Mouse (Mus musculus) heart, postnatal 36 days (tissue): ENCODE data around the gene Tsen54. TPM values are rescaled to one million over a fixed set of nuclear protein-coding genes. Genes with fewer than 3 reads are reported as not detected.
A peak's percentile ranks its signal among the peaks of the same experiment; 100 is the strongest.
"Not testable (repeated sequence)": the region's sequence is repeated elsewhere in the genome, so short reads cannot be mapped to it uniquely, and the experiment has no call there.

Experiments
- DNase-seq, 2 experiments: peaks; one replicate each; pipeline ENCODE4 v3.0.0; 2021 to 2022
- intact Hi-C: fragments of 180-260 bp; cut with DNase I; formaldehyde crosslinking; loops from one replicate; pipeline ENCODE4 v1.15.1; 2025
- microRNA-seq, 2 experiments: library from miRNA; unstranded; fragments of <30 nt; microRNA quantifications; one replicate each; pipeline ENCODE4 v1.2.0; 2021; ENCODE audit warnings: borderline number of aligned reads in 2 of 2
- total RNA-seq, 2 experiments: library from RNA; stranded (reverse); gene quantifications; 2 replicates each; pipeline ENCODE4 v1.2.3; 2021

Tsen54 gene
- total RNA-seq, 2 experiments from 2014 or later: 8.7 to 9.7 TPM

- no peak for DNase-seq
- intact Hi-C loops: no loop called here
Observed at GRCm38 (mm10) chr11:115854674-115855073, 40.1 kb downstream of the Tsen54 start.

- intact Hi-C loops, DNase-seq: not testable (repeated sequence)
Observed at GRCm38 (mm10) chr11:115857146-115857545, 42.6 kb downstream of the Tsen54 start.

GRCm38 (mm10) chr11:115857936-115858335, 43.4 kb downstream of the Tsen54 start:
- intact Hi-C loops: loop anchor here (2.0 kb wide), 2 partner anchors 33 to 43 kb away; partner anchors contain the start of genes Llgl2 and Tsen54

DNA sequence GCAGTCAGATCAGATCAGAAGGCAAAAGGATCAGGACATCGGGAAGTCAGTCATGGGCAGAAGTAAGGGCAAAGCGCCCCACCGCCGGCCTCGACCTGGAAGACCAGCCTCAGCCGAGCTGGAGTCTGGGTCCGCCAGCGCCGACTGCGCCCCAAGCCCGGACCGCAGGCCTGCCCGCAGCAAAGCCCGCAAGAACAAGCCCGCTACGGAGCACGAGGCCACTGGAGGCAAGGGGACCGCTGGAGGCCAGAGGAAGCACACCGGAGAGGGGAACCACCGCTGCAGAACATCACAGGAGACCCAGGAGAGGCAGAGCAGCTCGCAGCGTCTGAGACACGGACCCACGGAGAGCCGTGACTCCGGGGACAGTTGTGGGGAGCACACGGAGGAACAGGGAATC, 43.8 kb downstream of the Tsen54 start, which contains the start of gene Myo15b:
Gene Myo15b (plus strand): TSS at position 53 of the 400 bp plus-strand sequence.
- DNase-seq: no peak
- intact Hi-C loops: loop anchor here (2.0 kb wide), 2 partner anchors 34 to 44 kb away; partner anchors contain the start of genes Llgl2 and Tsen54

More at GRCm38 (mm10) chr11:115857936-115858335, 43.4 kb downstream of the Tsen54 start:
- DNase-seq: peak in 1 of 2 experiments; percentile 14

- intact Hi-C loops: loop anchor here (1.0 to 2.0 kb wide), 3 partner anchors 35 to 137 kb away; partner anchors contain the start of genes Llgl2 and Tsen54
Observed at GRCm38 (mm10) chr11:115859143-115859945, 44.8 kb downstream of the Tsen54 start.

GRCm38 (mm10) chr11:115863895-115864294, 49.4 kb downstream of the Tsen54 start:
- intact Hi-C loops: no loop called here
- DNase-seq: no peak

More at GRCm38 (mm10) chr11:115859143-115859945, 44.8 kb downstream of the Tsen54 start:
- peak; percentile 93 to 96 for DNase-seq

GRCm38 (mm10) chr11:115869393-115869792, 54.9 kb downstream of the Tsen54 start:
- intact Hi-C loops: no loop called here
- DNase-seq: no peak

- intact Hi-C loops: no loop called here
- no peak for DNase-seq
Observed at GRCm38 (mm10) chr11:115872437-115872836, 57.9 kb downstream of the Tsen54 start.

Small RNA genes lying within 50 kb of the gene (microRNA-seq; reads per million reads assigned to microRNA genes)
- gene Mir5621: 0.67 to 2.2 reads per million in 2 experiments

Other genes starting within 250 kb of the Tsen54 start
- 10 to 100 TPM; 80.1 to 85.7 TPM for gene Mrps7, start 210.8 kb upstream of the Tsen54 start, total RNA-seq
- 10 to 100 TPM; 18.0 to 21.3 TPM for gene Gga3, start 210.7 kb upstream of the Tsen54 start, total RNA-seq
- gene Mif4gd, start 201.8 kb upstream of the Tsen54 start, total RNA-seq: 10 to 100 TPM; 47.3 to 53.8 TPM
- gene Slc25a19, start 186.4 kb upstream of the Tsen54 start, total RNA-seq: 10 to 100 TPM; 35.5 to 38.8 TPM
- gene Grb2, start 106.1 kb upstream of the Tsen54 start, total RNA-seq: 100 to 1,000 TPM; 102 to 110 TPM
- 100 to 1,000 TPM in 1 of 2 experiments, 10 to 100 TPM in 1; 92.3 to 101 TPM for gene Tmem94, start 49.3 kb upstream of the Tsen54 start, total RNA-seq
- gene Caskin2, start 1.1 kb upstream of the Tsen54 start, total RNA-seq: 10 to 100 TPM; 48.6 to 50.6 TPM
- 10 to 100 TPM; 18.7 to 21.2 TPM for gene Llgl2, start 9.3 kb downstream of the Tsen54 start, total RNA-seq
- under 1 TPM in 1 of 2 experiments, not detected in 1; 0.14 TPM for gene Myo15b, start 43.7 kb downstream of the Tsen54 start, total RNA-seq
- 10 to 100 TPM; 14.8 to 26.7 TPM for gene Smim5, start 85.2 kb downstream of the Tsen54 start, total RNA-seq
- under 1 TPM in 1 of 2 experiments, not detected in 1; 0.31 TPM for gene Smim6, start 97.3 kb downstream of the Tsen54 start, total RNA-seq
- 10 to 100 TPM; 17.2 to 20.7 TPM for gene Sap30bp, start 118.6 kb downstream of the Tsen54 start, total RNA-seq
- gene Recql5, start 118.8 kb downstream of the Tsen54 start, total RNA-seq: 1 to 10 TPM; 6.7 to 8.9 TPM
- 1 to 10 TPM; 2.6 to 3.4 TPM for gene Itgb4, start 160.0 kb downstream of the Tsen54 start, total RNA-seq
- gene Galk1, start 198.0 kb downstream of the Tsen54 start, total RNA-seq: 10 to 100 TPM; 12.8 to 19.3 TPM
- 100 to 1,000 TPM; 136 to 158 TPM for gene H3f3b, start 213.2 kb downstream of the Tsen54 start, total RNA-seq
- 1 to 10 TPM; 8.0 to 8.4 TPM for gene Unk, start 215.6 kb downstream of the Tsen54 start, total RNA-seq